Mouse (Mus musculus): ENCODE data around the gene Clec12a. TPM values are rescaled to one million over a fixed set of nuclear protein-coding genes. Genes with fewer than 3 reads are reported as not detected.

Clec12a gene
- polyA plus RNA-seq, 1 experiment: 0.63 TPM

DNA sequence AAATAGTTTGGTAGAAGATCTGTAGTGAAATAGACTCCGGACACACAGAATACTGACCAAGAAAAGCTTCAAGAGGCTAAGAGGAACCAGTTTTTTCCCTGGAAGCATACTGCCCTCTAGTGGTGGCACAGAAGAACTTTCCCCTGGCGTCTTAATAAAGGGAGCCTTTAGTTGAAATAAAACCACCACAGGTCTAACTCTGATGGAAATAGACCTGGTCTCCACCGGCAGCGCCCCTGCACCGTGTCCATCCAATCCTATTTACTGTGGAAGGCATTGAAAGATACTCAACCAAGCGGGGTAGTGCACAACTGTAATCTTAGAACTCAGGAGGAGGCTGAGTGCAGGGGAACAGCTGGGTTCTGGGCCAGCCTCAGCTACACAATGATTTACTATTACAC lies 23.5 kb downstream of the Clec12a start:
- TF ChIP-seq POLR2A (IDR thresholded peaks at IDR 0.05; ENCODE audit: extremely low read depth, insufficient read depth, low read length) (no peak), CTCF (IDR thresholded peaks at IDR 0.05; ENCODE audit: extremely low read depth, insufficient read depth, low read length) (peak; percentile 70)

DNA sequence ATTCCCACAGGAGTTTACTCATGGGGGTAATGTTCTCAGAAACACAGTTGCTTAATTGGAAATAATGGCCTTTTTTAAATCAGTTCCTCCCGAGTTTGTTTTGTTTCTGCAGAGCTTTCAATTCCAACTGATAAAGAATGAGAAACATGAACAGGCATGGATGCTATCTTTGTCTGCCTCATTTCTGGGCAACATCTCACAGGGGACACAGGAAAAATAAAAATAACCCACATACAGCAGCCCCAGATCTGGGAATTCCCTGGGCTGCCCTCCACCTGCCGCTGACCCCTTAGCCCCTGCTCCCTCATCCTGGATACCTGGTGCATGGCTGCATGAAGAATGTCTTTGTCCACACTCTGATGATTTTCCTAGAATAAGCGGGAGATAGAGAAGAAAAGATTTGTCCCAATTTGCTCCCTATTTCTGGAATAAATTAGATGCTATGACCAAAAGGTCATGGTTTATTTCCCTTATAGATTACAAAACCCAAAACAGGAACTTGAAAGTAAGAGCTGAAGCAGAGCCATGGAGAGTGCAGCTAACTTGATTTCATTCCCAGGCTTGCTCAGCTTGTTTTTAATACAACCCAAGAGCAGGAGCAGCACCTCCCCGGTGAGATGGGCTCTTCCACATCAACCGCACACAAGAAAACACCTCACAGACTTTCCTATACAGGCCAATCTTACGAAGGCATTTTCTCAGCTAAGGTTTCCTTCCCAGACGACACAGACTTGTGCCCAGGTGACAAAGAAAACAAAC lies 27.1 kb downstream of the Clec12a start:
- TF ChIP-seq POLR2A (IDR thresholded peaks at IDR 0.05; ENCODE audit: extremely low read depth, insufficient read depth, low read length): no peak
- TF ChIP-seq CTCF (IDR thresholded peaks at IDR 0.05; ENCODE audit: extremely low read depth, insufficient read depth, low read length): no peak
- H3K4me3 ChIP-seq (ENCODE audit: insufficient read depth, low read length): no peak overlapping the region
- H3K4me1 ChIP-seq (ENCODE audit: control insufficient read depth, insufficient read depth, low read length): no peaks in the 10 kb centered on the region
- H3K27ac ChIP-seq (ENCODE audit: insufficient read depth, low read length): no peak overlapping the region

More for the DNA sequence above, 23.5 kb downstream of the Clec12a start:
- H3K27ac ChIP-seq (ENCODE audit: insufficient read depth, low read length): no peak overlapping the region
- no peak overlapping the region for H3K4me3 ChIP-seq (ENCODE audit: insufficient read depth, low read length)
- H3K4me1 ChIP-seq (ENCODE audit: control insufficient read depth, insufficient read depth, low read length): no peaks in the 10 kb centered on the region

- Histone ChIP-seq H3K4me1 (ENCODE audit: control insufficient read depth, insufficient read depth, low read length) (no peaks in the 10 kb centered on the region), H3K27ac (ENCODE audit: insufficient read depth, low read length) (no peak overlapping the region), H3K4me3 (ENCODE audit: insufficient read depth, low read length) (no peak overlapping the region)
- TF ChIP-seq POLR2A (IDR thresholded peaks at IDR 0.05; ENCODE audit: extremely low read depth, insufficient read depth, low read length): no peak
- no peak for TF ChIP-seq CTCF (IDR thresholded peaks at IDR 0.05; ENCODE audit: extremely low read depth, insufficient read depth, low read length)
Observed at GRCm38 (mm10) chr6:129374937-129375471, 32.5 kb downstream of the Clec12a start.

GRCm38 (mm10) chr6:129380454-129380853 lies 38.0 kb downstream of the Clec12a start:
- Histone ChIP-seq H3K4me3 (ENCODE audit: insufficient read depth, low read length) (no peak overlapping the region), H3K4me1 (ENCODE audit: control insufficient read depth, insufficient read depth, low read length) (no peaks in the 10 kb centered on the region), H3K27ac (ENCODE audit: insufficient read depth, low read length) (no peak overlapping the region)
- TF ChIP-seq POLR2A (IDR thresholded peaks at IDR 0.05; ENCODE audit: extremely low read depth, insufficient read depth, low read length) (no peak), CTCF (IDR thresholded peaks at IDR 0.05; ENCODE audit: extremely low read depth, insufficient read depth, low read length) (no peak)

GRCm38 (mm10) chr6:129381736-129382135 lies 39.2 kb downstream of the Clec12a start:
- Histone ChIP-seq H3K4me3 (ENCODE audit: insufficient read depth, low read length) (no peak overlapping the region), H3K27ac (ENCODE audit: insufficient read depth, low read length) (no peak overlapping the region), H3K4me1 (ENCODE audit: control insufficient read depth, insufficient read depth, low read length) (no peaks in the 10 kb centered on the region)
- no peak for TF ChIP-seq POLR2A (IDR thresholded peaks at IDR 0.05; ENCODE audit: extremely low read depth, insufficient read depth, low read length)
- no peak for TF ChIP-seq CTCF (IDR thresholded peaks at IDR 0.05; ENCODE audit: extremely low read depth, insufficient read depth, low read length)

GRCm38 (mm10) chr6:129383466-129383865 lies 41.0 kb downstream of the Clec12a start:
- Histone ChIP-seq H3K4me1 (ENCODE audit: control insufficient read depth, insufficient read depth, low read length) (no peaks in the 10 kb centered on the region), H3K4me3 (ENCODE audit: insufficient read depth, low read length) (no peak overlapping the region), H3K27ac (ENCODE audit: insufficient read depth, low read length) (no peak overlapping the region)
- TF ChIP-seq CTCF (IDR thresholded peaks at IDR 0.05; ENCODE audit: extremely low read depth, insufficient read depth, low read length) (no peak), POLR2A (IDR thresholded peaks at IDR 0.05; ENCODE audit: extremely low read depth, insufficient read depth, low read length) (no peak)

DNA sequence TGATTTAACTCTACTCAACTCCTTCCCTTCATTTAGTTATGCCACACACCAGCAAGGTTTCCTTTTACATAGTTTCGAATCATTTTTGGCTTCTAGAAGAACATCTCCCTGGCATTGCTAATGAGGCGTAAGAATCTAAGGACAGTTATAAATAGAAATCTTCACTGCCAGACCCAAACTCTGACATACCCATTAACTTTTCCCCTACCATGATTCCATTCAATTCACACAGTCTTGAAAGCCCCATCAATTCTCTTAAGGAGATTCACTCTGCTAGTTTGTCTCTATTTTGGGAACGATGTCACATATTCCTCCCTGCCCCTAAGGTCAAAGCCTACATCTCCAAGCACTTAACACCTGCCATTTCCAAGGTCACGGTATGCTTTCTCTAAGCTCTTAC lies 42.5 kb downstream of the Clec12a start:
- TF ChIP-seq POLR2A (IDR thresholded peaks at IDR 0.05; ENCODE audit: extremely low read depth, insufficient read depth, low read length) (no peak), CTCF (IDR thresholded peaks at IDR 0.05; ENCODE audit: extremely low read depth, insufficient read depth, low read length) (no peak)

GRCm38 (mm10) chr6:129385774-129386173 lies 43.3 kb downstream of the Clec12a start, which contains the start of gene Clec12b:
Gene Clec12b (minus strand): TSS chr6:129385874.
- H3K4me1 ChIP-seq (ENCODE audit: control insufficient read depth, insufficient read depth, low read length): no peaks in the 10 kb centered on the region
- TF ChIP-seq POLR2A (IDR thresholded peaks at IDR 0.05; ENCODE audit: extremely low read depth, insufficient read depth, low read length): no peak
- TF ChIP-seq CTCF (IDR thresholded peaks at IDR 0.05; ENCODE audit: extremely low read depth, insufficient read depth, low read length): no peak
- no peak within 1 kb of the TSS for H3K4me3 ChIP-seq (ENCODE audit: insufficient read depth, low read length)

More for the DNA sequence above, 42.5 kb downstream of the Clec12a start:
- Histone ChIP-seq H3K27ac (ENCODE audit: insufficient read depth, low read length) (no peak overlapping the region), H3K4me1 (ENCODE audit: control insufficient read depth, insufficient read depth, low read length) (no peaks in the 10 kb centered on the region), H3K4me3 (ENCODE audit: insufficient read depth, low read length) (no peak overlapping the region)

GRCm38 (mm10) chr6:129393087-129393720 lies 50.7 kb downstream of the Clec12a start:
- Histone ChIP-seq H3K27ac (ENCODE audit: insufficient read depth, low read length) (no peak overlapping the region), H3K4me1 (ENCODE audit: control insufficient read depth, insufficient read depth, low read length) (no peaks in the 10 kb centered on the region), H3K4me3 (ENCODE audit: insufficient read depth, low read length) (no peak overlapping the region)
- TF ChIP-seq CTCF (IDR thresholded peaks at IDR 0.05; ENCODE audit: extremely low read depth, insufficient read depth, low read length) (no peak), POLR2A (IDR thresholded peaks at IDR 0.05; ENCODE audit: extremely low read depth, insufficient read depth, low read length) (no peak)

More at GRCm38 (mm10) chr6:129385774-129386173, 43.3 kb downstream of the Clec12a start, which contains the start of gene Clec12b:
- H3K27ac ChIP-seq (ENCODE audit: insufficient read depth, low read length): no peak within 1 kb of the TSS
